Mouse (Mus musculus) G1E (cell line): Measurements from ENCODE around the gene Zfp579. TPM values are rescaled to one million over a fixed set of nuclear protein-coding genes. Genes with fewer than 3 reads are reported as not detected.

Experiments used
- ATAC-seq: 2 replicates; pipeline ENCODE4 v1.8.0; 2016; ENCODE audit warnings: mild to moderate bottlenecking; ENCODE audit not compliant: insufficient number of reproducible peaks, poor library complexity, low FRiP score, severe bottlenecking; ENCODE audit errors: extremely low read depth
- DNase-seq: peaks from one replicate; pipeline ENCODE4 v3.0.0; 2012; ENCODE audit warnings: low spot score
- H3K27me3 ChIP-seq: 2 replicates; pipeline ENCODE4 v1.6.1; 2012; ENCODE audit warnings: mild to moderate bottlenecking, low read length, inconsistent platforms; ENCODE audit not compliant: insufficient read depth
- H3K36me3 ChIP-seq: replicated peaks from 2 replicates; pipeline ENCODE3; 2012; ENCODE audit warnings: mild to moderate bottlenecking, inconsistent platforms
- H3K4me1 ChIP-seq: 2 replicates; pipeline ENCODE4 v1.6.1; 2012; ENCODE audit warnings: low read depth, low read length, inconsistent platforms, mixed read lengths; ENCODE audit not compliant: insufficient read depth
- H3K4me3 ChIP-seq: 2 replicates; pipeline ENCODE4 v1.5.1; 2012; ENCODE audit warnings: low read depth, mild to moderate bottlenecking, inconsistent platforms, low read length, moderate library complexity, mixed read lengths
- H3K9me3 ChIP-seq: replicated peaks from 2 replicates; pipeline ENCODE4 v1.6.1; 2012; ENCODE audit warnings: inconsistent platforms
- CTCF ChIP-seq: IDR thresholded peaks from 2 replicates; pipeline ENCODE4 v1.5.1; 2012; ENCODE audit warnings: low read depth, low read length, inconsistent platforms, mixed read lengths
- GATA1 ChIP-seq: IDR thresholded peaks from 2 replicates; pipeline ENCODE4 v1.6.1; 2012; ENCODE audit warnings: borderline replicate concordance, low read length, inconsistent platforms, mixed read lengths
- GATA2 ChIP-seq: IDR thresholded peaks from 2 replicates; pipeline ENCODE4 v1.6.1; 2012; ENCODE audit warnings: low read depth, low read length, inconsistent platforms, borderline replicate concordance
- POLR2AphosphoS5 ChIP-seq: IDR thresholded peaks from 2 replicates; pipeline ENCODE4 v1.6.1; 2012; ENCODE audit warnings: low read depth, low read length, inconsistent platforms; ENCODE audit not compliant: insufficient replicate concordance
- TAL1 ChIP-seq: conservative IDR thresholded peaks from 2 replicates; pipeline ENCODE4 v1.6.1; 2012; ENCODE audit warnings: low read depth, low read length, inconsistent platforms, mixed read lengths
- polyA plus RNA-seq: library from polyadenylated mRNA; stranded (reverse); fragments of >175 nt; gene quantifications from 2 replicates; pipeline ENCODE4 v1.2.3, GENCODE M21; 2012
- total RNA-seq, 2 experiments: library from RNA; stranded (forward) in 1 of 2; stranded (reverse) in 1 of 2; fragments of 200-1000 nt in 1 of 2; fragments of >200 nt in 1 of 2; fragmentation: Nextera tagmentation in 1 of 2; gene quantifications; 2 replicates each; pipeline ENCODE4 v1.2.3; 2014 to 2017

Gene Zfp579
- total and polyA plus RNA-seq, 3 experiments = 0.71 to 4.1 TPM; not detected in 1

- Histone ChIP-seq H3K36me3 (no peaks in the 10 kb centered on the region), H3K9me3 (peaks cover under 1% of the 10 kb centered on the region), H3K27me3 (peaks cover 26% of the 10 kb centered on the region), H3K4me1 (peaks cover 2% of the 10 kb centered on the region; the same call in 1 of the 2 replicates), H3K4me3 (no peak overlapping the region)
- ATAC-seq (no peak), DNase-seq (no peak)
- TF ChIP-seq GATA2 = no peak
- TF ChIP-seq CTCF = no peak
- no peak for TF ChIP-seq TAL1
- no peak for TF ChIP-seq GATA1
- no peak for TF ChIP-seq POLR2AphosphoS5
Measured at GRCm38 (mm10) chr7:4971710-4972109, 24.2 kb downstream of the Zfp579 start.

- ATAC-seq (no peak), DNase-seq (no peak)
- Histone ChIP-seq H3K4me3 (no peak within 1 kb of the TSS), H3K27me3 (peaks cover 26% of the 10 kb centered on the region), H3K4me1 (peaks cover 2% of the 10 kb centered on the region; the same call in 1 of the 2 replicates), H3K9me3 (no peaks in the 10 kb centered on the region), H3K36me3 (no peaks in the 10 kb centered on the region)
- TF ChIP-seq CTCF (no peak), TAL1 (no peak), GATA2 (no peak), GATA1 (no peak), POLR2AphosphoS5 (no peak)
Measured at GRCm38 (mm10) chr7:4971068-4971467, 24.9 kb downstream of the Zfp579 start, which contains the start of gene Sbk3. Gene Sbk3 (minus strand): TSS chr7:4971168.

- ATAC-seq = no peak
- no peaks in the 10 kb centered on the region for H3K36me3 ChIP-seq
- TF ChIP-seq TAL1 (no peak), CTCF (no peak)
- no peak overlapping the region for H3K4me3 ChIP-seq
- no peak for DNase-seq
- H3K27me3 ChIP-seq = peaks cover 11% of the 10 kb centered on the region
- no peaks in the 10 kb centered on the region for H3K4me1 ChIP-seq
- H3K9me3 ChIP-seq = no peaks in the 10 kb centered on the region
Measured at GRCm38 (mm10) chr7:4964988-4965387, 31.0 kb downstream of the Zfp579 start.

- TF ChIP-seq POLR2AphosphoS5 = no peak
- TF ChIP-seq CTCF = no peak
- no peak for TF ChIP-seq GATA1
- no peak for TF ChIP-seq GATA2
- TF ChIP-seq TAL1 = no peak
- Histone ChIP-seq H3K4me1 (no peaks in the 10 kb centered on the region), H3K9me3 (no peaks in the 10 kb centered on the region), H3K36me3 (no peaks in the 10 kb centered on the region), H3K4me3 (no peak within 1 kb of the TSS), H3K27me3 (peaks cover 11% of the 10 kb centered on the region)
- ATAC-seq (peak; percentile 40; the same call in 1 of the 2 replicates), DNase-seq (no peak)
Measured at GRCm38 (mm10) chr7:4964272-4964671, 31.7 kb downstream of the Zfp579 start, which contains the start of gene Sbk2. Gene Sbk2 (minus strand): TSS chr7:4964406.

GRCm38 (mm10) chr7:4963527-4963926 lies 32.4 kb downstream of the Zfp579 start:
- no peaks in the 10 kb centered on the region for H3K36me3 ChIP-seq
- ATAC-seq = no peak
- peaks cover 11% of the 10 kb centered on the region for H3K27me3 ChIP-seq
- no peaks in the 10 kb centered on the region for H3K4me1 ChIP-seq
- H3K9me3 ChIP-seq = no peaks in the 10 kb centered on the region
- TF ChIP-seq GATA1 (no peak), CTCF (no peak), TAL1 (no peak), GATA2 (no peak), POLR2AphosphoS5 (no peak)
- no peak overlapping the region for H3K4me3 ChIP-seq
- DNase-seq = no peak

- TF ChIP-seq CTCF (no peak), POLR2AphosphoS5 (no peak), GATA2 (no peak), GATA1 (no peak), TAL1 (no peak)
- peaks cover 3% of the 10 kb centered on the region; the same call in 1 of the 2 replicates for H3K27me3 ChIP-seq
- no peaks in the 10 kb centered on the region for H3K9me3 ChIP-seq
- no peak overlapping the region for H3K4me3 ChIP-seq
- H3K4me1 ChIP-seq = no peaks in the 10 kb centered on the region
- no peaks in the 10 kb centered on the region for H3K36me3 ChIP-seq
- ATAC-seq (no peak), DNase-seq (no peak)
Measured at GRCm38 (mm10) chr7:4957361-4957760, 38.6 kb downstream of the Zfp579 start.
